Mouse (Mus musculus): ENCODE results near the gene B3galt6. TPM values are rescaled to one million over a fixed set of nuclear protein-coding genes. Genes with fewer than 3 reads are reported as not detected.

Gene B3galt6
- polyA plus RNA-seq, 1 experiment, result 4.9 TPM

GRCm38 (mm10) chr4:155955491-155955890 lies 37.0 kb downstream of the B3galt6 start:
- Histone ChIP-seq H3K4me3 (ENCODE audit: extremely low read depth, insufficient read depth, insufficient read length) (no peak overlapping the region), H3K36me3 (ENCODE audit: control insufficient read depth, insufficient read depth, low read length) (peaks cover 37% of the 10 kb centered on the region), H3K27me3 (ENCODE audit: control insufficient read depth, insufficient read depth, low read length) (no peaks in the 10 kb centered on the region), H3K27ac (ENCODE audit: insufficient read depth, low read length) (no peak overlapping the region), H3K4me1 (ENCODE audit: control insufficient read depth, insufficient read depth, insufficient read length) (no peaks in the 10 kb centered on the region)
- TF ChIP-seq CTCF (IDR thresholded peaks at IDR 0.05; ENCODE audit: extremely low read depth, insufficient read depth, insufficient read length, insufficient replicate concordance), result no peak
- no peak for TF ChIP-seq POLR2A (IDR thresholded peaks at IDR 0.05; ENCODE audit: low read depth, low read length)
- DNase-seq (ENCODE audit: low read depth in 1 of 2, low spot score in 2 of 2), result no peak
- 95% methylated on average over 6 of the region's 6 CpGs for WGBS

DNA sequence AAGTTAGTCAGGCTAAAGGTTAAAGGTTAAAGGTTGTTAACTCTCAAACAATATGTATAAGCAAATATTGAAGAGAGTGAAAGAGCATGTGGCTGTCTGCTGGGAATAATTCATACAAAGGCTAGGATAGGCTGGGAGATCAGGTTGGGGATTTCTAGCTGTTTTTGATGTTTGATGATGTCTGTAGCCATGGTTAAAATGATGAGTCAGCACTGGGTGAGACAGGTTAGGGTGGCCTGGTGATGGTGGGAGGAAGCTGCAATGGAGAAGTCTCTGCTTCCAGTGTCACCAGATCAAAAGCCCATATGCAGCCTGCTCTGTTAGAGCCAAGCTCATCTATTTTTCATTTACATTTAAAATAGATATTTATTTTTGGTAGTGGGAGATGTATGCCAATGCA lies 45.4 kb downstream of the B3galt6 start:
- no peak for TF ChIP-seq CTCF (IDR thresholded peaks at IDR 0.05; ENCODE audit: extremely low read depth, insufficient read depth, insufficient read length, insufficient replicate concordance)
- H3K36me3 ChIP-seq (ENCODE audit: control insufficient read depth, insufficient read depth, low read length), result peaks cover 26% of the 10 kb centered on the region
- no peak for DNase-seq (ENCODE audit: low read depth in 1 of 2, low spot score in 2 of 2)

GRCm38 (mm10) chr4:155944271-155944670 lies 48.2 kb downstream of the B3galt6 start:
- 0% methylated on average over 17 of the region's 17 CpGs for WGBS
- H3K4me3 ChIP-seq (ENCODE audit: extremely low read depth, insufficient read depth, insufficient read length), result peak overlapping the region; percentile 88
- H3K4me1 ChIP-seq (ENCODE audit: control insufficient read depth, insufficient read depth, insufficient read length), result peaks cover 12% of the 10 kb centered on the region; the same call in 1 of the 2 replicates
- DNase-seq (ENCODE audit: low read depth in 1 of 2, low spot score in 2 of 2), result no peak
- no peak overlapping the region for H3K27ac ChIP-seq (ENCODE audit: insufficient read depth, low read length)
- peaks cover 10% of the 10 kb centered on the region for H3K36me3 ChIP-seq (ENCODE audit: control insufficient read depth, insufficient read depth, low read length)
- no peaks in the 10 kb centered on the region for H3K27me3 ChIP-seq (ENCODE audit: control insufficient read depth, insufficient read depth, low read length)
- TF ChIP-seq CTCF (IDR thresholded peaks at IDR 0.05; ENCODE audit: extremely low read depth, insufficient read depth, insufficient read length, insufficient replicate concordance) (no peak), POLR2A (IDR thresholded peaks at IDR 0.05; ENCODE audit: low read depth, low read length) (no peak)

More for the DNA sequence above, 45.4 kb downstream of the B3galt6 start:
- Histone ChIP-seq H3K4me1 (ENCODE audit: control insufficient read depth, insufficient read depth, insufficient read length) (peaks cover 12% of the 10 kb centered on the region; the same call in 1 of the 2 replicates), H3K27me3 (ENCODE audit: control insufficient read depth, insufficient read depth, low read length) (no peaks in the 10 kb centered on the region), H3K4me3 (ENCODE audit: extremely low read depth, insufficient read depth, insufficient read length) (no peak overlapping the region), H3K27ac (ENCODE audit: insufficient read depth, low read length) (no peak overlapping the region)

DNA sequence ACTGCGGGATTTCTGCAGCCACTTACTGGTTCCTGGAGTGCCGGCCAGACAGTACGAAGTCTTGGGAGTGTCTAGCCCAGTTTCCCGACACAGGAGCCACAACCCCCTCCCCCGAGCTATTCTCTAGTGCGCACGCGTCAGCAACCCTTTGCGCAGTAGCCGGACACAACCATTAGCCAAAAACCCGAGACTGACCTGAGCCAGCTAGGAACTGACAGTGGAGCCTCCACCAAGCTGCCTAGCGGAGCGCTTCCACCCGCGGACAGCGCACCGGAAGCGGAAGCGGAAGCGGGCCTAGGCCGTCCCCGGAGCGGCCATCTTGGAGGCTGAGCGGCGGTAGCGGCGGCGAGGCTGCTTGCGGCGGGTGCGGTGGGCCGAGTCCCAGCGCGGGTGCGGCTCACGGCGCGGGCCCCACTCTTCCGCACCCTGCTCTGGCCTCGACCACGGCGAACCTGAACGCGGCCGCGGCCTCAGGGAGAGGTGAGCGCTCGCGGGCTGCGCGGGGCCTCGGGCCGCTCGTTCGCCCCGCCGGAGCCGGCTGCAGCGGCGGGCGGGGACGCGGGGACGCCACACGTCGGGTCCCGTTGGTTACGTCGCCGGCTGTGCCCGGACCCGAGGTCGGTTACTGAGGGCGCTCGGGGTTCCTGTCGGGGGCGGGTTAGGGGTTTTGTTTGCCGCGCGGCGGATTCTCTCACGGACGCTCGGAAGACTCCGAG lies 48.8 kb downstream of the B3galt6 start, which contains the start of gene Ube2j2:
TSS of gene Ube2j2 (plus strand) at position 298 of the 716 bp plus-strand sequence.
- Histone ChIP-seq H3K27ac (ENCODE audit: insufficient read depth, low read length) (peak within 1 kb of the TSS; percentile 53), H3K27me3 (ENCODE audit: control insufficient read depth, insufficient read depth, low read length) (no peaks in the 10 kb centered on the region), H3K4me3 (ENCODE audit: extremely low read depth, insufficient read depth, insufficient read length) (peak within 1 kb of the TSS; percentile 88), H3K36me3 (ENCODE audit: control insufficient read depth, insufficient read depth, low read length) (peaks cover 7% of the 10 kb centered on the region), H3K4me1 (ENCODE audit: control insufficient read depth, insufficient read depth, insufficient read length) (peaks cover 12% of the 10 kb centered on the region; the same call in 1 of the 2 replicates)
- WGBS, result under 1% methylated on average over 73 of the region's 85 CpGs
- DNase-seq (ENCODE audit: low read depth in 1 of 2, low spot score in 2 of 2), result peak; percentile 86 to 88
- TF ChIP-seq CTCF (IDR thresholded peaks at IDR 0.05; ENCODE audit: extremely low read depth, insufficient read depth, insufficient read length, insufficient replicate concordance) (no peak), POLR2A (IDR thresholded peaks at IDR 0.05; ENCODE audit: low read depth, low read length) (peak; percentile 39)

DNA sequence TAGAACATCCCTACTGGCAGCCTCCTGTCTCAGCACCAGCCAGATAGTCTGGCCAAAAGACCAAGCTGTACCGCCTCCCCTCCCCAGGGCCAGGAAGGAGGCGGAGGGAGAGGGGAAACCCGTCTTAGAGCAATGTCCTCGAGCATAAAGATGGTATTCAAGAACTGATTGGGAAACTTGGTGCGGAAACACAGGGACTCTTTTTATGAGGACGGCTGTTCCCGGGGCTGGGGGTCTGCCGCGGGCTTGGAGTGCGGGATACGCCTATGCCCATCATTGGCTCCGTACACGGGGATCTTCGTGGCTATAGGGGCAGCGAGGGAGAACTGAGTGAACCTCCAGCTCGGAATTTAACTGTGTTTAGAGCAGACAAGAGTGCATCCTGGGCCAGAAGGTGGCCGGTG lies 49.4 kb downstream of the B3galt6 start:
- DNase-seq (ENCODE audit: low read depth in 1 of 2, low spot score in 2 of 2), result no peak

More for the DNA sequence above, 49.4 kb downstream of the B3galt6 start:
- H3K27ac ChIP-seq (ENCODE audit: insufficient read depth, low read length), result peak overlapping the region; percentile 39
- H3K27me3 ChIP-seq (ENCODE audit: control insufficient read depth, insufficient read depth, low read length), result no peaks in the 10 kb centered on the region
- TF ChIP-seq CTCF (IDR thresholded peaks at IDR 0.05; ENCODE audit: extremely low read depth, insufficient read depth, insufficient read length, insufficient replicate concordance) (no peak), POLR2A (IDR thresholded peaks at IDR 0.05; ENCODE audit: low read depth, low read length) (no peak)
- peak overlapping the region; percentile 88 for H3K4me3 ChIP-seq (ENCODE audit: extremely low read depth, insufficient read depth, insufficient read length)
- H3K4me1 ChIP-seq (ENCODE audit: control insufficient read depth, insufficient read depth, insufficient read length), result peaks cover 12% of the 10 kb centered on the region; the same call in 1 of the 2 replicates
- H3K36me3 ChIP-seq (ENCODE audit: control insufficient read depth, insufficient read depth, low read length), result peaks cover 6% of the 10 kb centered on the region; the same call in 1 of the 2 replicates
- 3% methylated on average over 17 of the region's 17 CpGs for WGBS

Other genes with a start within 250 kb of the B3galt6 start
- gene Atad3a, start 231.6 kb downstream of the B3galt6 start, polyA plus RNA-seq (2012; rRNA removed), result 59.9 and 91.6 TPM in 2 replicates
- 21.5 and 24.3 TPM in 2 replicates for gene Vwa1, start 218.0 kb downstream of the B3galt6 start, polyA plus RNA-seq (2012; rRNA removed)
- 0.06 and 0.16 TPM in 2 replicates for gene Tmem88b, start 206.8 kb downstream of the B3galt6 start, polyA plus RNA-seq (2012; rRNA removed)
- gene Ankrd65, start 202.2 kb downstream of the B3galt6 start, polyA plus RNA-seq (2012; rRNA removed), result 0.25 and 0.49 TPM in 2 replicates
- 23.3 and 31.4 TPM in 2 replicates for gene Mrpl20, start 189.8 kb downstream of the B3galt6 start, polyA plus RNA-seq (2012; rRNA removed)
- 56.2 and 57.9 TPM in 2 replicates for gene Ccnl2, start 180.2 kb downstream of the B3galt6 start, polyA plus RNA-seq (2012; rRNA removed)
- 88.7 and 144 TPM in 2 replicates for gene Aurkaip1, start 161.4 kb downstream of the B3galt6 start, polyA plus RNA-seq (2012; rRNA removed)
- gene Mxra8, start 153.0 kb downstream of the B3galt6 start, polyA plus RNA-seq (2012; rRNA removed), result 73.6 and 118 TPM in 2 replicates
- gene Dvl1, start 145.2 kb downstream of the B3galt6 start, polyA plus RNA-seq (2012; rRNA removed), result 98.5 and 132 TPM in 2 replicates
- 0.95 and 1.2 TPM in 2 replicates for gene Tas1r3, start 129.3 kb downstream of the B3galt6 start, polyA plus RNA-seq (2012; rRNA removed)
- gene Cptp, start 123.2 kb downstream of the B3galt6 start, polyA plus RNA-seq (2012; rRNA removed), result 18.9 and 19.8 TPM in 2 replicates
- gene Ints11, start 123.1 kb downstream of the B3galt6 start, polyA plus RNA-seq (2012; rRNA removed), result 31.8 and 36.3 TPM in 2 replicates
- 48.8 and 70.1 TPM in 2 replicates for gene Pusl1, start 100.9 kb downstream of the B3galt6 start, polyA plus RNA-seq (2012; rRNA removed)
- gene Acap3, start 100.8 kb downstream of the B3galt6 start, polyA plus RNA-seq (2012; rRNA removed), result 29.1 and 31.9 TPM in 2 replicates
- 53.6 and 113 TPM in 2 replicates for gene Ube2j2, start 48.8 kb downstream of the B3galt6 start, polyA plus RNA-seq (2012; rRNA removed)
- 21.6 and 50.1 TPM in 2 replicates for gene C1qtnf12, start 30.3 kb downstream of the B3galt6 start, polyA plus RNA-seq (2012; rRNA removed)
- gene Sdf4, start 223 bp upstream of the B3galt6 start, polyA plus RNA-seq (2012; rRNA removed), result 33.5 and 35.7 TPM in 2 replicates
- 20.7 and 34.3 TPM in 2 replicates for gene Tnfrsf4, start 21.2 kb upstream of the B3galt6 start, polyA plus RNA-seq (2012; rRNA removed)
- 29.9 and 38.2 TPM in 2 replicates for gene Tnfrsf18, start 33.5 kb upstream of the B3galt6 start, polyA plus RNA-seq (2012; rRNA removed)
- gene Ttll10, start 66.8 kb upstream of the B3galt6 start, polyA plus RNA-seq (2012; rRNA removed), result 0.07 TPM in 1 of 2 replicates, not detected in the other
- gene 9430015G10Rik, start 117.3 kb upstream of the B3galt6 start, polyA plus RNA-seq (2012; rRNA removed), result 31.5 and 38.4 TPM in 2 replicates
- 0.55 and 0.67 TPM in 2 replicates for gene Rnf223, start 137.9 kb upstream of the B3galt6 start, polyA plus RNA-seq (2012; rRNA removed)
- 21.2 and 23.8 TPM in 2 replicates for gene Agrn, start 204.8 kb upstream of the B3galt6 start, polyA plus RNA-seq (2012; rRNA removed)
- 25.2 and 32.2 TPM in 2 replicates for gene Isg15, start 208.2 kb upstream of the B3galt6 start, polyA plus RNA-seq (2012; rRNA removed)
- gene AW011738, start 210.7 kb upstream of the B3galt6 start, polyA plus RNA-seq (2012; rRNA removed), result 10.6 TPM in 2 replicates
- gene Perm1, start 223.2 kb upstream of the B3galt6 start, polyA plus RNA-seq (2012; rRNA removed), result 0.87 and 1.0 TPM in 2 replicates
- gene Plekhn1, start 242.2 kb upstream of the B3galt6 start, polyA plus RNA-seq (2012; rRNA removed), result 54.7 and 62.7 TPM in 2 replicates
- 83.1 and 103 TPM in 2 replicates for gene Noc2l, start 243.4 kb upstream of the B3galt6 start, polyA plus RNA-seq (2012; rRNA removed)